Comparison of ENCODE assay signal across 9 mouse cellular contexts in genomic region chr1:91800348-91800747, GRCm38 (mm10). TPM values are rescaled to one million over a fixed set of nuclear protein-coding genes. Genes with fewer than 3 reads are reported as not detected.
DNase-seq lines count a peak whose midpoint lies in the region; ATAC-seq lines count a peak whose summit lies in the region.
"Had no signal": no experiment of that assay in that cellular context is flagged by ENCODE, and none has a peak within 500 bp of the region (broad histone marks: within the 10 kb centered on the region; RNA-seq: fewer than 3 reads in every experiment).

No protein-coding gene starts in this region.

- peaks cover 86% of the 10 kb centered on the region for H3K27me3 ChIP-seq in forebrain, embryonic 10.5 days (ENCODE audit: poor library complexity, severe bottlenecking)
- H3K27me3 ChIP-seq in forebrain, embryonic 14.5 days (replicated peaks; ENCODE audit: control insufficient read depth, insufficient read depth, low read length), result peaks cover 45% of the 10 kb centered on the region
- peaks cover 40% of the 10 kb centered on the region for H3K27me3 ChIP-seq in embryonic facial prominence, embryonic 15.5 days

- no peaks in the 10 kb centered on the region for H3K36me3 ChIP-seq in forebrain, embryonic 10.5 days (replicated peaks)
- H3K36me3 ChIP-seq in forebrain, embryonic 14.5 days (ENCODE audit: control insufficient read depth, insufficient read depth, low read length), result no peaks in the 10 kb centered on the region
- no peaks in the 10 kb centered on the region for H3K36me3 ChIP-seq in embryonic facial prominence, embryonic 15.5 days

- no peaks in the 10 kb centered on the region for H3K9me3 ChIP-seq in forebrain, embryonic 10.5 days
- H3K9me3 ChIP-seq in forebrain, embryonic 14.5 days (replicated peaks; ENCODE audit: control insufficient read depth, low read length), result no peaks in the 10 kb centered on the region
- H3K9me3 ChIP-seq in embryonic facial prominence, embryonic 15.5 days (replicated peaks), result no peaks in the 10 kb centered on the region

- DNase-seq in forebrain, embryonic 10.5 days (ENCODE audit: extremely low spot score, low spot score), result peak; percentile 32
- no peak for DNase-seq in forebrain, embryonic 14.5 days (ENCODE audit: low spot score)
- DNase-seq in 3134 (ENCODE audit: extremely low read depth, insufficient read length, low spot score), result peak; percentile 75
- DNase-seq in mesoderm, embryonic 11.5 days (ENCODE audit: low read depth, low spot score), result peak; percentile 56
- DNase-seq in retina, embryonic 14.5 days (ENCODE audit: low spot score), result no peak
- DNase-seq in testis, postnatal 10 days (ENCODE audit: low spot score), result no peak
- no peak for DNase-seq in kidney, postnatal 36 days
- DNase-seq: B cell, adult 2 months had no signal

- H3K4me1 ChIP-seq in forebrain, embryonic 10.5 days, result peaks cover 38% of the 10 kb centered on the region
- H3K4me1 ChIP-seq in forebrain, embryonic 14.5 days (ENCODE audit: control insufficient read depth, insufficient read depth, low read length), result no peaks in the 10 kb centered on the region
- H3K4me1 ChIP-seq in embryonic facial prominence, embryonic 15.5 days, result peaks cover 23% of the 10 kb centered on the region

- no peak overlapping the region for H3K9ac ChIP-seq in forebrain, embryonic 14.5 days (ENCODE audit: low read length)
- H3K9ac ChIP-seq in embryonic facial prominence, embryonic 15.5 days, result peak overlapping the region; percentile 37

- H3K27ac ChIP-seq in forebrain, embryonic 10.5 days, result peak overlapping the region; percentile 81
- no peak overlapping the region for H3K27ac ChIP-seq in forebrain, embryonic 14.5 days (ENCODE audit: low read depth, low read length)
- peak overlapping the region; percentile 80 for H3K27ac ChIP-seq in embryonic facial prominence, embryonic 15.5 days (replicated peaks)

- no peak overlapping the region for H3K4me2 ChIP-seq in forebrain, embryonic 14.5 days (ENCODE audit: low read length)
- H3K4me2 ChIP-seq in embryonic facial prominence, embryonic 15.5 days (replicated peaks), result peak overlapping the region; percentile 82

- no peak for ATAC-seq in forebrain, embryonic 14.5 days
- ATAC-seq in embryonic facial prominence, embryonic 15.5 days (ENCODE audit: insufficient number of reproducible peaks, low FRiP score, low TSS enrichment, low read depth), result no peak

- peak overlapping the region; percentile 64 for H3K4me3 ChIP-seq in forebrain, embryonic 10.5 days
- H3K4me3 ChIP-seq in forebrain, embryonic 14.5 days (ENCODE audit: low read depth, low read length), result no peak overlapping the region
- peak overlapping the region; percentile 66 for H3K4me3 ChIP-seq in embryonic facial prominence, embryonic 15.5 days (replicated peaks)

- WGBS in forebrain, embryonic 10.5 days, result 18% methylated on average over 13 of the region's 13 CpGs
- 21% methylated on average over 13 of the region's 13 CpGs for WGBS in forebrain, embryonic 14.5 days
- 25% methylated on average over 13 of the region's 13 CpGs for WGBS in embryonic facial prominence, embryonic 15.5 days

RNA-seq across cellular contexts. Expression of gene Twist2, which starts 0.9 kb away (rescaled TPM):
- polyA plus RNA-seq in forebrain, embryonic 10.5 days (2016; fragmentation: Nextera tagmentation; extraction: Ambion mirVana), result 9.7 and 10.5 TPM in 2 replicates
- 0.81 and 1.1 TPM in 2 replicates for polyA plus RNA-seq in forebrain, embryonic 14.5 days (2014; fragmentation: Nextera tagmentation; extraction: Ambion mirVana)
- 71.8 and 86.8 TPM in 2 replicates for polyA plus RNA-seq in embryonic facial prominence, embryonic 15.5 days (2015; fragmentation: Nextera tagmentation; extraction: Ambion mirVana)

Comparison
In these comparisons a context has a peak if more than half of its experiments do, and no peak if none do; other contexts are left out.
1. DNase-seq: peak in forebrain, embryonic 10.5 days (single experiment), 3134 (single experiment) and mesoderm, embryonic 11.5 days (single experiment); none in forebrain, embryonic 14.5 days (single experiment), retina, embryonic 14.5 days (single experiment), testis, postnatal 10 days (single experiment) and kidney, postnatal 36 days (0 of 2).